Mouse (Mus musculus) liver, embryonic 14.5 days (tissue): ENCODE results near the gene Adamtsl4. TPM values are rescaled to one million over a fixed set of nuclear protein-coding genes. Genes with fewer than 3 reads are reported as not detected.

Source experiments
- ATAC-seq: fragments of 200-750 bp; cut with Nextera tagmentation; 2 replicates; pipeline ENCODE4 v1.8.0; 2017; ENCODE audit warnings: moderate number of reproducible peaks, mild to moderate bottlenecking, moderate library complexity; ENCODE audit not compliant: insufficient read depth
- DNase-seq, 3 experiments: peaks; one replicate each; pipeline ENCODE4 v3.0.0-alpha.2; 2012 to 2013; ENCODE audit warnings: low read depth in 3 of 3, low spot score in 3 of 3
- H3K27ac ChIP-seq: fragments of 300-500 bp; sonication (generic); 2 replicates; pipeline ENCODE4 v1.5.1; 2014; ENCODE audit warnings: moderate library complexity, mild to moderate bottlenecking, control low read depth, inconsistent platforms
- H3K27me3 ChIP-seq: fragments of 300-500 bp; sonication (generic); 2 replicates; pipeline ENCODE4 v1.6.1; 2014; ENCODE audit warnings: mild to moderate bottlenecking, low read length, moderate library complexity; ENCODE audit not compliant: control insufficient read depth, insufficient read depth
- H3K36me3 ChIP-seq: fragments of 300-500 bp; sonication (generic); replicated peaks from 2 replicates; pipeline ENCODE4 v1.6.1; 2014; ENCODE audit warnings: low read depth; ENCODE audit not compliant: control insufficient read depth, insufficient read depth
- H3K4me1 ChIP-seq, 2 experiments: fragments of 200-500 bp in 1 of 2; fragments of 300-500 bp in 1 of 2; sonication (generic) in 1 of 2; replicated peaks; 2 replicates each; pipeline ENCODE4 v1.6.1; 2012 to 2014; ENCODE audit warnings: antibody characterized with exemption in 1 of 2, inconsistent platforms in 1 of 2, low read length in 1 of 2; ENCODE audit not compliant: control insufficient read depth in 2 of 2, insufficient read depth in 2 of 2
- H3K4me2 ChIP-seq: fragments of 300-500 bp; sonication (generic); 2 replicates; pipeline ENCODE4 v1.6.1; 2014; ENCODE audit warnings: low read depth, mild to moderate bottlenecking, control low read depth, moderate library complexity
- H3K4me3 ChIP-seq, 2 experiments: fragments of 200-500 bp in 1 of 2; fragments of 300-500 bp in 1 of 2; sonication (generic) in 1 of 2; 2 replicates each; pipeline ENCODE4 v1.5.1; 2012 to 2014; ENCODE audit warnings: low read depth in 2 of 2, low read length in 2 of 2, mild to moderate bottlenecking in 2 of 2, control low read depth in 1 of 2, inconsistent platforms in 1 of 2, moderate library complexity in 1 of 2; ENCODE audit not compliant: insufficient read depth in 1 of 2
- H3K9ac ChIP-seq: fragments of 300-500 bp; sonication (generic); replicated peaks from 2 replicates; pipeline ENCODE4 v1.6.1; 2014; ENCODE audit warnings: mild to moderate bottlenecking, control low read depth, moderate library complexity
- H3K9me3 ChIP-seq: fragments of 300-500 bp; sonication (generic); 2 replicates; pipeline ENCODE4 v1.6.1; 2016; ENCODE audit warnings: low read length, mixed read lengths; ENCODE audit not compliant: control insufficient read depth
- CTCF ChIP-seq: IDR thresholded peaks from 2 replicates; pipeline ENCODE4 v1.5.1; 2016; ENCODE audit warnings: antibody characterized with exemption, low read depth, control low read depth
- EP300 ChIP-seq: IDR thresholded peaks from 2 replicates; pipeline ENCODE4 v1.6.1; 2016; ENCODE audit warnings: antibody characterized with exemption, low read depth
- WGBS: fragments of 180-500 bp; shearing (Covaris S2); extraction: QIAGEN DNeasy Blood & Tissue Kit; methylation state at CpG from one replicate; pipeline ENCODE4 v1.1.7; 2014; ENCODE audit not compliant: insufficient replicate concordance; 5-methylcytosine and 5-hydroxymethylcytosine counted together
- polyA plus RNA-seq, 2 experiments: library from polyadenylated mRNA; depleted of rRNA in 1 of 2; stranded (reverse) in 1 of 2; unstranded in 1 of 2; fragments of >200 nt; fragmentation: Nextera tagmentation in 1 of 2; extraction: Ambion mirVana in 1 of 2; gene quantifications; 2 replicates each; pipeline versions ENCODE4 v1.2.1 to v1.2.3; 2012 to 2014

Adamtsl4 gene
- polyA plus RNA-seq, 2 experiments = 0.12 to 0.17 TPM

DNA sequence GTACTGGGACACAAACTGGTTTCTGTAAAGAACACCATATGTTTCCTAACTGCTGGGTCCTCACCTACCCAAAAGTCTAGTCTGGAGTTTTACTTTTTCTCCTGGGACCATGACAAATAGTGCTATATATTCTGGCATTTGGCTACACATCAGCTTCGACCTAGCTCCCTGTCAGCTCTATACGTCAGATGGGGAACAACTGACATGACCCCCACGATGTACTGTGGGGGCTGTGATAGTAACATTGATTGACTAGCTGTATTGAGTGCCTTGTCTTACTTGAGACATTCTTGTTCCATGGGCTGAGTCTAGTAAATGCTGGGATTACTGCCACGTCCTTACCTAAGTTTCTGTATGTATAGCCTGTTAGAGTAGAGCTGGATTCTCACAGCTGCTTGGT is 20.2 kb downstream of the Adamtsl4 start:
- no peak for ATAC-seq
- H3K4me1 ChIP-seq = peaks cover 51 to 74% of the 10 kb centered on the region in 2 experiments
- H3K9me3 ChIP-seq = no peaks in the 10 kb centered on the region
- WGBS = 64% methylated on average over 4 of the region's 4 CpGs
- no peak overlapping the region for H3K4me3 ChIP-seq
- H3K27me3 ChIP-seq = no peaks in the 10 kb centered on the region
- H3K27ac ChIP-seq = peak overlapping the region; percentile 51
- TF ChIP-seq CTCF = no peak
- no peak for TF ChIP-seq EP300
- 0 out of 2 replicates have a peak overlapping the region, but pooled peaks have one; percentile 7 for H3K9ac ChIP-seq
- no peak overlapping the region for H3K4me2 ChIP-seq
- DNase-seq = no peak
- H3K36me3 ChIP-seq = peaks cover 38% of the 10 kb centered on the region

DNA sequence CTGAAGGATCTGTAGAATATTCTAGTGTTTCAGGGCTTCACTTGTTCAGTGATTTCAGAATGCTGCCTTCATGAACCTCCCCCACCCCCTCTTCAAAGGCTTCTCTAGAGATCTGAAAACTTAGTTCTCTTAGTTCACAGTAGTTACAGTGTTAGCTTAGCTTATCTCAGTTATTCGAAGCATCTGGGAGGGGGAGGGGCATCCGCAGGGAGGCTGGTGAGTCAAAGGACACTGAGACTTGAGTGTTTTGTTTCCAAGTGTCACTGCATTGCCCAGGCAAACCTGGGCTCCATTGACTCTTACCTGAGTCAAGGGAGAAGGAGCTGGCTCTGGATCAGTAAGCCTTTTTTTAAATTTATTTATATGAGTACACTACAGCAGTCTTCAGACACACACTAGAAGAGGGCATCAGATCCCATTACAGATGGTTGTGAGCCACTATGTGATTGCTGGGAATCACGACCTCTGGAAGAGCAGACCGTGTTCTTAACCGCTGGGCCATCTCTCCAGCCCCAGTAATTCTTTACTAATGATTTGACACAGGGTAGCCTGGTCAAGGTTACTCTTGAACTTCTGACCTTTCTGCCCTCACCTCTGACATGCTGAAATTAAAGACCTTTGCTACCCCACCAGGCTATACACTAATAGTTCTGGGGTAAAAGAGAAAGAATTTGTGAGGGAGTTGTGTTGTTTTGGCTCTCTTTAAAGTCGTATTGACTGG is 21.4 kb downstream of the Adamtsl4 start:
- Histone ChIP-seq H3K9ac (peak overlapping the region; percentile 14), H3K27ac (peak overlapping the region; percentile 77), H3K36me3 (peaks cover 49% of the 10 kb centered on the region), H3K4me1 (peaks cover 57 to 70% of the 10 kb centered on the region in 2 experiments), H3K4me2 (peak overlapping the region; percentile 45), H3K4me3 (0 out of 4 replicates have a peak overlapping the region, but pooled peaks of 1 of the 2 experiments have one; percentile 1), H3K9me3 (no peaks in the 10 kb centered on the region), H3K27me3 (no peaks in the 10 kb centered on the region)
- ATAC-seq (peak; percentile 76), DNase-seq (peak; percentile 73 to 86 (median 81))
- TF ChIP-seq CTCF (no peak), EP300 (peak; percentile 59)
- WGBS = 41% methylated on average over 6 of the region's 6 CpGs

DNA sequence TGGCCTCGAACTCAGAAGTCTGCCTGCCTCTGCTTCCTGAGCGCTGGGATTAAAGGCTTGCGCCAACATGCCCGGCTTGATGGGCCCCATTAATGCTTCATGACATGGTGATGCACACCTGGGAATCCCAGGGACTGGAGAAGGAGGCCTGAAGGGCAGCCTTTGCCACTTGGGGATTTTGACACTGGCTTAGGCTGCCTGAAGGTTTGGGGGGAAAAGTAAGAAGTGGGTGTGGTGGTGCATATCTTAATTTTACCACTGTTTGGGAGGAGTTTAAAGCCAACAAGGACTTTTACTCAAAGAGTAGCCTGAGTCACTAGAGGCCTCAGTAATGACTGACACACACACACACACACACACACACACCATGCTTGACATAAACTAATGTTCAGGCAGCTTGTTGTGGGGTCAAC is 22.8 kb downstream of the Adamtsl4 start:
- Histone ChIP-seq H3K4me3 (no peak overlapping the region), H3K4me2 (peak overlapping the region; percentile 45), H3K9ac (peak overlapping the region; percentile 60), H3K27ac (peak overlapping the region; percentile 77), H3K9me3 (no peaks in the 10 kb centered on the region), H3K4me1 (peaks cover 68 to 76% of the 10 kb centered on the region in 2 experiments), H3K27me3 (no peaks in the 10 kb centered on the region), H3K36me3 (peaks cover 58% of the 10 kb centered on the region)
- DNase-seq (no peak), ATAC-seq (peak; percentile 34; the same call in 1 of the 2 replicates)
- 68% methylated on average over 4 of the region's 4 CpGs for WGBS
- TF ChIP-seq EP300 = no peak
- TF ChIP-seq CTCF = no peak

DNA sequence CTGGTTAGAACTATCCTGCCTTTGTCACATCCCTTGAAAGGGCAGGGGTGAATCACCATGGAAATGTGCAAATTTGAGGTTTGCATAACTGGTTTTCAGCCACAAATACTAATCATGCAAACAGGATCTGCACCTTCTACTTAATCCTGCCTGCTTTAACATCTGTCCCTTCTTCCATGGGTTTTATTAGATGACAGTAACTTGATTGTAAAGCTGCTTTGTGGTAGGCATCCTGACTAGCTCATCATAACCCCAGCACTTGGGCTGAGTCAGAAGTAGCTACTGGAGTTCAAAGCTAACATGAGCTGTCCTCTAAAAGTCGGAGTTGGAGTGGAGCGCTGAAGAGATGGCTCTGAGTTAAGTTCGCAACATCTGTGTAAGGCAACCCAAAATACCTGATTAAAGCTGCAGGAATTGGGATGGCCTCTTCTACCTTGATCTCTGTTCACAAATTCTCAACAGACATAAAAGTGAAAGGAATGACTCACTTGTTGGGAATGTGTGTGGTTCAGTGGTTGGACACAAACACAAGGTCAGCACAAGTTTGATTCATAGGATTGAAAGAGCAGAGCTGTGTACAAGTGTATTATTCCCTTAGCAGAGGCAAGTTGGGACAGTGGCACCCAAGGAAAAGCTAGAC is 23.6 kb downstream of the Adamtsl4 start:
- H3K4me3 ChIP-seq = no peak overlapping the region
- ATAC-seq (no peak), DNase-seq (no peak)
- no peak for TF ChIP-seq EP300
- no peak for TF ChIP-seq CTCF
- H3K4me1 ChIP-seq = peaks cover 68 to 76% of the 10 kb centered on the region in 2 experiments
- H3K27me3 ChIP-seq = no peaks in the 10 kb centered on the region
- H3K9ac ChIP-seq = no peak overlapping the region; the same call in 1 of the 2 replicates
- WGBS = 85% methylated on average over 3 of the region's 3 CpGs
- H3K36me3 ChIP-seq = peaks cover 56% of the 10 kb centered on the region
- peak overlapping the region; percentile 77 for H3K27ac ChIP-seq
- H3K9me3 ChIP-seq = no peaks in the 10 kb centered on the region
- peak overlapping the region; percentile 45 for H3K4me2 ChIP-seq

DNA sequence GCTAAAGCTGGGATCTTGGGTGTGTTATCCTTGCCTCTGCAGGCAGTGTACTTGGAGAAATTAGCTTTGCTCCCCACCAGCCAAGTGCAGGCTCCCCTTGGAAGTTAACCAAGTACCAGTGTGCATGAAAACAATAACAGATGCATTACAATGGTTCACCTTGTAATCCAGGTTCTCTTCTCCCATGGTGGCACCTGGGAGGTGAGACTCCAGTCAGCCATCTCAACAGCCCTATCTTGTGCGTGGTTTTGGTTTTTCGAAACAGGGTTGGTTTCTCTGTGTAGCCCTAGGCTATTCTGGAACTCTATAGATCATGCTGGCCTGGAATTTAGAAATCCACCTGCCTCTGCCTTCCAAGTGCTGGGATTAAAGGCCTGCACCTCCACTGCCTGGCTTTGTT is 24.2 kb downstream of the Adamtsl4 start:
- peak overlapping the region; percentile 77 for H3K27ac ChIP-seq
- WGBS = 68% methylated on average over 2 of the region's 2 CpGs
- DNase-seq (no peak), ATAC-seq (no peak)
- 0 out of 4 replicates have a peak overlapping the region, but pooled peaks of 1 of the 2 experiments have one; percentile 4 for H3K4me3 ChIP-seq
- TF ChIP-seq CTCF (no peak), EP300 (no peak)
- peak overlapping the region; percentile 98 for H3K4me2 ChIP-seq
- H3K36me3 ChIP-seq = peaks cover 54% of the 10 kb centered on the region
- H3K4me1 ChIP-seq = peaks cover 68 to 72% of the 10 kb centered on the region in 2 experiments
- H3K9me3 ChIP-seq = no peaks in the 10 kb centered on the region
- no peaks in the 10 kb centered on the region for H3K27me3 ChIP-seq
- 0 out of 2 replicates have a peak overlapping the region, but pooled peaks have one; percentile 20 for H3K9ac ChIP-seq
